Mouse (Mus musculus): Measurements from ENCODE around the gene Nrg4. TPM values are rescaled to one million over a fixed set of nuclear protein-coding genes. Genes with fewer than 3 reads are reported as not detected.
"Not testable (repeated sequence)": the region's sequence is repeated elsewhere in the genome, so short reads cannot be mapped to it uniquely, and the experiment has no call there.

The Nrg4 gene
- polyA plus RNA-seq, 1 experiment from 2014 or later = 0.81 TPM

- H3K9me3 ChIP-seq (replicated peaks; ENCODE audit: control insufficient read depth, low read length) = no peaks in the 10 kb centered on the region
- DNase-seq (ENCODE audit: low spot score) = no peak
- WGBS = 72% methylated on average over 8 of the region's 8 CpGs
These were observed 80.2 kb downstream of the Nrg4 start for GRCm38 (mm10) chr9:55246440-55246839.

DNA sequence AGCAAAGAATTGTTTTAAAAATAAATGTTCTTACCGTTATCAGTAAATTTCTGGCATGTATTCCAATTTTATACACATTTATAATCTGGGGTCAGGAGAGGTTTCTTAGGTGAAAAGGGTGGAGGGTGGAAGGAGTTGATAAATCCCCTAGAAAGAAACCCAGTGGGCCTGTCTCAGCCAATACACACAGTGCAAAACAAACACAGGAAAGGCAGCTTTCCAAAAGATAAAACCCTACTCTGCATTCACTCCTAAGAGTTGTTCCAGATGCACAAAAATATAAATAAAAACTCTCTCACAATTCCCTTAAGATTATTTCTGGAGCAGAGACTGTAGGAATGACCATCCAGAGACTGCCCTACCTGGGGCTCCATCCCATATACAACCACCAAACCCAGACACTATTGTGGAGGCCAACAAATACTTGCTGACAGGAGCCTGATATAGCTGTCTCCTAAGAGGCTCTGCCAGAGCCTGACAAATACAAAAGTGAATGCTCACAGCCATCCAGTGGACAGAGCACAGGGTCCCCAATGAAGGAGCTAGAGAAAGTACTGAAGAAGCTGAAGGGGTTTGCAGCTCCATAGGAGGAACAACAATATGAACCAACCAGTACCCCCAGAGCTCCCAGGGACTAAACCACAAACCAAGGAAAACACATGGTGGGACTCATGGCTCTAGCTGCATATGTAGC is 81.4 kb downstream of the Nrg4 start:
- DNase-seq (ENCODE audit: low spot score); H3K36me3 ChIP-seq (replicated peaks; ENCODE audit: control insufficient read depth, insufficient read depth, low read depth, low read length); H3K27me3 ChIP-seq (ENCODE audit: control insufficient read depth, insufficient read depth, low read length); ATAC-seq (replicated peaks; ENCODE audit: insufficient number of reproducible peaks, low FRiP score, low TSS enrichment, low read depth); H3K9ac ChIP-seq (replicated peaks; ENCODE audit: low read length); H3K9me3 ChIP-seq (replicated peaks; ENCODE audit: control insufficient read depth, low read length); H3K4me2 ChIP-seq (ENCODE audit: low read depth, low read length); H3K4me3 ChIP-seq (ENCODE audit: low read depth, low read length); H3K4me1 ChIP-seq (ENCODE audit: control insufficient read depth, insufficient read depth, low read length); H3K27ac ChIP-seq (replicated peaks; ENCODE audit: low read depth, low read length): not testable (repeated sequence)
- WGBS = 96% methylated on average over 1 of the region's 1 CpGs

More at GRCm38 (mm10) chr9:55246440-55246839, 80.2 kb downstream of the Nrg4 start:
- Histone ChIP-seq H3K4me1 (ENCODE audit: control insufficient read depth, insufficient read depth, low read length) (no peaks in the 10 kb centered on the region), H3K36me3 (replicated peaks; ENCODE audit: control insufficient read depth, insufficient read depth, low read depth, low read length) (no peaks in the 10 kb centered on the region), H3K27ac (replicated peaks; ENCODE audit: low read depth, low read length) (no peak overlapping the region), H3K4me3 (ENCODE audit: low read depth, low read length) (no peak overlapping the region), H3K27me3 (ENCODE audit: control insufficient read depth, insufficient read depth, low read length) (no peaks in the 10 kb centered on the region), H3K9ac (replicated peaks; ENCODE audit: low read length) (no peak overlapping the region), H3K4me2 (ENCODE audit: low read depth, low read length) (no peak overlapping the region)
- no peak for ATAC-seq (replicated peaks; ENCODE audit: insufficient number of reproducible peaks, low FRiP score, low TSS enrichment, low read depth)

DNA sequence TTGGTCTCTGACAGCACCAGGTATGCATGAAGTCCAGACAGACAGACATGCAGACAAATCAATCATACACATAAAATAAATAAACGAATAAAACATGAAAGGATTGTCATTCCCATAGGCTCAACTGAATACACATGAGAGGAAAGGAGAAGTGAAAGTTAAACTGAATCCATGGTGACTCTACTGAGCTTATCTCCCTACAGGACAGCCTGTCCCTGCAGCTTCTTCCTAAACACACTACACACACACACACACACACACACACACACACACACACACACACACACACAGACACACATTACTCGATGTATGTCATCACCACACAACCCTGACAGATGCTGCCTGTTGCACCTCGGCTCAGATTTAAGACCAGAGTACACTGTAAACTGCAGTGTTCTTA is 82.6 kb downstream of the Nrg4 start:
- H3K4me1 ChIP-seq (ENCODE audit: control insufficient read depth, insufficient read depth, low read length) = no peaks in the 10 kb centered on the region
- no peak overlapping the region for H3K27ac ChIP-seq (replicated peaks; ENCODE audit: low read depth, low read length)
- H3K36me3 ChIP-seq (replicated peaks; ENCODE audit: control insufficient read depth, insufficient read depth, low read depth, low read length) = no peaks in the 10 kb centered on the region
- no peak for DNase-seq (ENCODE audit: low spot score)
- no peak overlapping the region for H3K4me3 ChIP-seq (ENCODE audit: low read depth, low read length)
- H3K9ac ChIP-seq (replicated peaks; ENCODE audit: low read length) = no peak overlapping the region
- no peaks in the 10 kb centered on the region for H3K9me3 ChIP-seq (replicated peaks; ENCODE audit: control insufficient read depth, low read length)
- H3K27me3 ChIP-seq (ENCODE audit: control insufficient read depth, insufficient read depth, low read length) = no peaks in the 10 kb centered on the region
- H3K4me2 ChIP-seq (ENCODE audit: low read depth, low read length) = no peak overlapping the region
- no peak for ATAC-seq (replicated peaks; ENCODE audit: insufficient number of reproducible peaks, low FRiP score, low TSS enrichment, low read depth)
- 78% methylated on average over 3 of the region's 3 CpGs for WGBS

DNA sequence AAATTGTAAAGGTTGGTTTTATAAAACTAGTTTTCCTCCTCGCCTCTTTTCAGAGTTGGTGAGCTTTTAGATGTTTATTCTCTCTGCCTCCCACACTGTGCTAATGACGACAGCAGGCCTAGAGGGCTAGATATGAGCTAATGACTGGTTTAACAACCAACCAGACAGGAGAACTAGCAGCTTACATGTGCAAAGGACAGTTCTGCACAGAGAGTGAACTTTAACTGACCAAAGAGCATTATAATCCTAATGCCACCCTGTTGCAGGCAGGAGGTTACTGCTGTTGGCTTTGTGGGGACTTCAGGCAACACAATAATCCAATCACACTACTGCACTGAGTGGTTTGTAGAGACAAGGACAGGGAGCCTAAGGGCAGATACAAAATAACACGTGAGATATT is 83.4 kb downstream of the Nrg4 start:
- Histone ChIP-seq H3K4me3 (ENCODE audit: low read depth, low read length) (no peak overlapping the region), H3K27me3 (ENCODE audit: control insufficient read depth, insufficient read depth, low read length) (no peaks in the 10 kb centered on the region), H3K9me3 (replicated peaks; ENCODE audit: control insufficient read depth, low read length) (no peaks in the 10 kb centered on the region), H3K36me3 (replicated peaks; ENCODE audit: control insufficient read depth, insufficient read depth, low read depth, low read length) (no peaks in the 10 kb centered on the region), H3K4me1 (ENCODE audit: control insufficient read depth, insufficient read depth, low read length) (no peaks in the 10 kb centered on the region), H3K27ac (replicated peaks; ENCODE audit: low read depth, low read length) (no peak overlapping the region), H3K4me2 (ENCODE audit: low read depth, low read length) (no peak overlapping the region), H3K9ac (replicated peaks; ENCODE audit: low read length) (no peak overlapping the region)
- ATAC-seq (replicated peaks; ENCODE audit: insufficient number of reproducible peaks, low FRiP score, low TSS enrichment, low read depth) (no peak), DNase-seq (ENCODE audit: low spot score) (no peak)
- WGBS = 79% methylated on average over 3 of the region's 3 CpGs

- no peak overlapping the region for H3K9ac ChIP-seq (replicated peaks; ENCODE audit: low read length)
- WGBS = 38% methylated on average over 24 of the region's 24 CpGs
These were observed 84.6 kb downstream of the Nrg4 start for GRCm38 (mm10) chr9:55241863-55242685.

GRCm38 (mm10) chr9:55240852-55241251 is 85.8 kb downstream of the Nrg4 start:
- no peak for ATAC-seq (replicated peaks; ENCODE audit: insufficient number of reproducible peaks, low FRiP score, low TSS enrichment, low read depth)

More at GRCm38 (mm10) chr9:55241863-55242685, 84.6 kb downstream of the Nrg4 start:
- Histone ChIP-seq H3K27me3 (ENCODE audit: control insufficient read depth, insufficient read depth, low read length) (no peaks in the 10 kb centered on the region), H3K4me3 (ENCODE audit: low read depth, low read length) (0 out of 2 replicates have a peak overlapping the region, but pooled peaks have one; percentile 4), H3K4me2 (ENCODE audit: low read depth, low read length) (peak overlapping the region; percentile 37), H3K9me3 (replicated peaks; ENCODE audit: control insufficient read depth, low read length) (no peaks in the 10 kb centered on the region), H3K4me1 (ENCODE audit: control insufficient read depth, insufficient read depth, low read length) (no peaks in the 10 kb centered on the region), H3K27ac (replicated peaks; ENCODE audit: low read depth, low read length) (no peak overlapping the region), H3K36me3 (replicated peaks; ENCODE audit: control insufficient read depth, insufficient read depth, low read depth, low read length) (no peaks in the 10 kb centered on the region)
- DNase-seq (ENCODE audit: low spot score) (peak; percentile 35), ATAC-seq (replicated peaks; ENCODE audit: insufficient number of reproducible peaks, low FRiP score, low TSS enrichment, low read depth) (no peak)

DNA sequence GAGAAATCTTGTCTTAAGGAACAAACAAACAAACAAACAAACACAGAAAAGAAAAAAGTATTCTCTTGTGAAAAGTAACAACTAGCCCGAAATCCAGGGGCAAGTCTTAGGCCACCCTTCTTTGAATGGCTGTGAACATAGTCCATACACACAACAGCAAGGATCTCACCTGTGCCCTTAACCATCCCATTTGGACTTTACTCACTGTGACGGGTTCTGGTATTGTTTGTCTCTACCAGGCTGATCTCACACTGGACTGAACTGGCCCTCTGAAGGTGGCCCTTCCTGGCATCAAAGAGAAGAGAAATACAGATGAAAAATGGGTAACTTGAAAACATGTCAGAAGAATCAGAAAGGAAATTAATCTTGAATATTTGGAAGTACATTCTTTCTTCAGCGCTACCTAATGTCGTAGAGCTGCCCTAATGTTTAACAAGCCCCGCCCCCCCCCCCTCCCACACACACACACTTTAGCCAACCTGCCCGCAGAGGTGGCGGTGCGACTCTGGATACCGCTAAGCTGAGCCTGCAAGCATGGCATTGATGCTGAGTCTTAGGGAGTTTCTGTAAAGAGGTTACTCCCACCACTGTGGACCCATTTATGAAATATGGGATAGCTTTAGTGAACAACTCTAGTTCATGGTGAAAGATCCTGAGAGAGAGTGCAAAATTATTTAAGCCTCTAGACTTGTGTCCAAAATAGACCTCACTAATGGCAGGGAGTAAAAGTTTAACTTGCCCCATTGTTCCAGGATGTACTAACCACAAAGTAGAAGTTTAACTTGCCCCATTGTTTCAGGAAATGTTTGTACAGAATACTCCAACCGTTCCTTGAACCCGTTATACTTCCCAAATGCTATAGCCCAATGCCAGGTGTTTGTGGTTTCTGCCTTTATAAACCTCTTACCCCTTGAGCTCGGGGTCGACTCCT is 90.1 kb downstream of the Nrg4 start:
- H3K9me3 ChIP-seq (replicated peaks; ENCODE audit: control insufficient read depth, low read length) = no peaks in the 10 kb centered on the region
- H3K4me1 ChIP-seq (ENCODE audit: control insufficient read depth, insufficient read depth, low read length) = no peaks in the 10 kb centered on the region
- H3K36me3 ChIP-seq (replicated peaks; ENCODE audit: control insufficient read depth, insufficient read depth, low read depth, low read length) = no peaks in the 10 kb centered on the region
- 81% methylated on average over 13 of the region's 13 CpGs for WGBS
- H3K4me3 ChIP-seq (ENCODE audit: low read depth, low read length) = no peak overlapping the region
- H3K27ac ChIP-seq (replicated peaks; ENCODE audit: low read depth, low read length) = no peak overlapping the region
- no peaks in the 10 kb centered on the region for H3K27me3 ChIP-seq (ENCODE audit: control insufficient read depth, insufficient read depth, low read length)
- no peak overlapping the region for H3K4me2 ChIP-seq (ENCODE audit: low read depth, low read length)
- H3K9ac ChIP-seq (replicated peaks; ENCODE audit: low read length) = no peak overlapping the region
- no peak for ATAC-seq (replicated peaks; ENCODE audit: insufficient number of reproducible peaks, low FRiP score, low TSS enrichment, low read depth)
- no peak for DNase-seq (ENCODE audit: low spot score)

More at GRCm38 (mm10) chr9:55240852-55241251, 85.8 kb downstream of the Nrg4 start:
- Histone ChIP-seq H3K36me3 (replicated peaks; ENCODE audit: control insufficient read depth, insufficient read depth, low read depth, low read length) (no peaks in the 10 kb centered on the region), H3K27ac (replicated peaks; ENCODE audit: low read depth, low read length) (no peak overlapping the region), H3K9ac (replicated peaks; ENCODE audit: low read length) (no peak overlapping the region), H3K9me3 (replicated peaks; ENCODE audit: control insufficient read depth, low read length) (no peaks in the 10 kb centered on the region), H3K4me1 (ENCODE audit: control insufficient read depth, insufficient read depth, low read length) (no peaks in the 10 kb centered on the region), H3K4me2 (ENCODE audit: low read depth, low read length) (no peak overlapping the region), H3K4me3 (ENCODE audit: low read depth, low read length) (no peak overlapping the region), H3K27me3 (ENCODE audit: control insufficient read depth, insufficient read depth, low read length) (no peaks in the 10 kb centered on the region)
- no peak for DNase-seq (ENCODE audit: low spot score)
- whole genome bisulfite sequencing = 87% methylated on average over 5 of the region's 5 CpGs

All from embryonic facial prominence, embryonic 11.5 days (tissue).